Mouse (Mus musculus) colon, adult 2 months (tissue): ENCODE results near the gene 1700012B09Rik. TPM values are rescaled to one million over a fixed set of nuclear protein-coding genes. Genes with fewer than 3 reads are reported as not detected.

ENCODE experiments used
- polyA plus RNA-seq: library from polyadenylated mRNA; depleted of rRNA; stranded (reverse); fragments of >200 nt; gene quantifications from 2 replicates; pipeline ENCODE4 v1.2.3, GENCODE M21; 2012; rRNA removed

Gene 1700012B09Rik
- not detected in 2 replicates for polyA plus RNA-seq

DNA sequence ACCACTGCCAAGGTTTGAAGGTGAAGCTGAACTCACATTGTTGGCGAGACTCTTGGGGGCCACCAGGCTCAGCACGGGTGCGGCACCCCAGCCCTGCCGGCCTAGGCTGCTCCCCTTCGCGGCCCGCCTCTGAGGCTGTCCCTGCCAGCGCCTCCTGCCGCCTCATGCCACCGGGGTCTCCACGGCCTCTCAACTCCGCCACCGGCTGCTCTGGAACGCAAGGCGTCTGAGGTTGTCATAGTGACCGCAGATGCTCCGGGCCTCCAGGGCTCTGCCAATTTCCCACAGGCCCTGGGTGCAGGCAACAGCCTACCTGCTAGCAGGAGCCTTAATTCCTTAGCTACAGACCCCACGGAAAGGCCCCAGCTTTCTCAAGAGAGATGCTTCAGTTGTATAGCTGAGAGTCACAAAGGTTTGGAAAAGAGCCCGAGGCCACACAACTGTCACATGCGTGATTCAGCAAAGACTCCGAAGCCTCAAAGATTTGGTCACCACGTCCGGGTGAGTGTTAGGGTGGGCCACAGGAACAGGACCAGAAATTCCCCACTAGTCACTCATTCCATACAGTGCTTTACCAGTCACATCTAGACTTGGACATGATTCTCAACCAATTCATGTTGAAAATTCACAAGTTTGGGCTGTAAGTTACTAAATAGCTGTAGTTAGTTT lies at the start of gene 1700012B09Rik:
TSS of gene 1700012B09Rik (minus strand) at position 228 of the 669 bp plus-strand sequence.

DNA sequence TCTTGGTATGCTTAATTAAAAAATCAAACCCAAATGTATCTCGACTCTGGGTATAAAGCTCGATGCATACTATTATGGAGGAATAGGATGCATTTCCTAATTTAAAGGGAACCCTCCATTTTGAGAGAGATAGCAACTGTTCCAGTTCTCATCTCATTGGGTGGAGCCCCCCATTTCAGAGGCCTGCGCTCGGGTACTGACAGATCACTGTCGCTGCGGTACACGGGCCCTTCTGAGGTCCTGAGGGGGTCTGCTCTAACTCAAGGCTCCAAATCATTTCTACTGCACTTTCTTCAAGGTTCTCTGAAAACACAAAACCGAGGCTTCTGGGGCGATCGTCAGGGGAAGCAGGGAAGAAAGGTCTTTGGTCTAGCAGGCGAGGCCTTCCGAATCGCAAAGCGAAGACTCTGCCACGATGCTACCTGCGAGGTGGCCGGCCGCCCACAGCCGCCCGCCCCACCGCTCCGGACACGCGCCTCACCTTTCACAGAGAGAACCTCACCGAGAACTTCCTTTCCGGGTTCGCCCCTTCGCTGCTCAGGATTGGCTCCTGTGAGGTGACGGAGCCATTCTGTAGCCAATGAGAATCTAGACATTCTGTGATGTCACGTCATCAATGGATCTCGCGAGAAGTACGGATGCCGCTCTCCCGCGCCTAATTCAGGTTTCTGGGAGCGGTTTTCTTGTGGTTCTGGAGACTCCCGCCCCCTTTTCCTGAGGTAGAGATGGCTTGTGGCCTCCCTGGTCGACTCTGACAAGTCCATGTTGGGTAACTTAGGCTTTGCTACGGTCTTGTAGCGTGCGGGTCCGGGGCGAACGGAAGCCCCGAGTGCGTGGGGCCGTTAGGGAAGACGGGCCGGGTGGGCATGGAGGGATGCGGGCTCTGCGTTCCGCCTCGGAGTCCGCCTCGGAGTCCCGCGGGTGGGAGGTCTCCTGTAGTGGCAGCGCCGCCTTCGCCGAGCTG lies 13.5 kb upstream of the 1700012B09Rik start, which contains the start of the genes Mre11a and Ankrd49:
TSS of gene Mre11a (plus strand) at position 616 of the 964 bp plus-strand sequence.
TSS of gene Ankrd49 (minus strand) at position 818 of the 964 bp plus-strand sequence.

GRCm38 (mm10) chr9:14752001-14752522 lies 18.8 kb downstream of the 1700012B09Rik start, which contains the start of gene Fut4:
Gene Fut4, minus strand, starts transcription at chr9:14752393.

GRCm38 (mm10) chr9:14740151-14740924 lies 30.5 kb downstream of the 1700012B09Rik start, which contains the start of gene Piwil4:
Gene Piwil4, minus strand, starts transcription at chr9:14740733.

Other genes starting within 250 kb of the 1700012B09Rik start
- gene Amotl1, start 126.0 kb downstream of the 1700012B09Rik start, polyA plus RNA-seq = 13.2 and 14.4 TPM in 2 replicates
- gene Piwil4, start 30.3 kb downstream of the 1700012B09Rik start, polyA plus RNA-seq = 4.6 and 4.9 TPM in 2 replicates
- 66.1 and 74.8 TPM in 2 replicates for gene Fut4, start 18.6 kb downstream of the 1700012B09Rik start, polyA plus RNA-seq
- gene Mre11a, start 13.6 kb upstream of the 1700012B09Rik start, polyA plus RNA-seq = 1.8 and 2.6 TPM in 2 replicates
- 3.8 and 4.5 TPM in 2 replicates for gene Ankrd49, start 13.8 kb upstream of the 1700012B09Rik start, polyA plus RNA-seq
- gene Gpr83, start 89.2 kb upstream of the 1700012B09Rik start, polyA plus RNA-seq = 0.58 and 1.1 TPM in 2 replicates
- 0.95 TPM in 2 replicates for gene Izumo1r, start 132.9 kb upstream of the 1700012B09Rik start, polyA plus RNA-seq